Mouse (Mus musculus): ENCODE data around the gene Nfia. TPM values are rescaled to one million over a fixed set of nuclear protein-coding genes. Genes with fewer than 3 reads are reported as not detected.

The Nfia gene
- polyA plus RNA-seq, 1 experiment from 2014 or later, result 31.1 TPM

- Histone ChIP-seq H3K9me3 (no peaks in the 10 kb centered on the region), H3K4me2 (peak overlapping the region; percentile 27; the same call in 1 of the 2 replicates), H3K4me3 (no peak overlapping the region), H3K36me3 (peaks cover 10% of the 10 kb centered on the region), H3K27ac (replicated peaks) (peak overlapping the region; percentile 80), H3K4me1 (peaks cover 65% of the 10 kb centered on the region), H3K9ac (no peak overlapping the region), H3K27me3 (replicated peaks) (no peaks in the 10 kb centered on the region)
- ATAC-seq (ENCODE audit: extremely low read depth, insufficient number of reproducible peaks, low FRiP score, low TSS enrichment), result no peak
- whole genome bisulfite sequencing, result 24% methylated on average over 4 of the region's 4 CpGs
Measured at GRCm38 (mm10) chr4:98108676-98109016, 336.1 kb downstream of the Nfia start.

- H3K9ac ChIP-seq, result peak overlapping the region; percentile 66
- WGBS, result 11% methylated on average over 7 of the region's 7 CpGs
Measured at GRCm38 (mm10) chr4:98109064-98109463, 336.5 kb downstream of the Nfia start.

DNA sequence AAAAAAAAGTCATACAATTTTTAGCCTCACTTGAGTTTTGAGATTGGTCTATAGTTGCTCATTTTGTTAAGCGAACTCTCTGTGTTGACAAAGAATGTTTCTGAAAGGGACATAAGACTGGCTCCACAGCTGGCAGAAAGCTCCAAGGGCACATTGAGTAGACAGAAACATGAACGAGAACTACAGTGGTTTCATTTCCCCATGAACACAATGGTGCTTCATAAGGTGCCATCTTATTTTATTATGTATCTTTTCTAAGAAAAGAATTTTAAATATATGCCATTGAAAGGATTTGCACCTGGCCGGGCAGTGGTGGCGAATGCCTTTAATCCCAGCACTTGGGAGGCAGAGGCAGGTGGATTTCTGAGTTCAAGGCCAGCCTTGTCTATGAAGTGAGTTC is 337.4 kb downstream of the Nfia start:
- WGBS, result 79% methylated on average over 4 of the region's 4 CpGs
- Histone ChIP-seq H3K27me3 (replicated peaks) (no peaks in the 10 kb centered on the region), H3K4me1 (peaks cover 57% of the 10 kb centered on the region), H3K4me2 (no peak overlapping the region), H3K9me3 (no peaks in the 10 kb centered on the region), H3K4me3 (no peak overlapping the region), H3K9ac (no peak overlapping the region), H3K36me3 (peaks cover 11% of the 10 kb centered on the region), H3K27ac (replicated peaks) (peak overlapping the region; percentile 80)
- ATAC-seq (ENCODE audit: extremely low read depth, insufficient number of reproducible peaks, low FRiP score, low TSS enrichment), result no peak

More at GRCm38 (mm10) chr4:98109064-98109463, 336.5 kb downstream of the Nfia start:
- Histone ChIP-seq H3K36me3 (peaks cover 10% of the 10 kb centered on the region), H3K27me3 (replicated peaks) (no peaks in the 10 kb centered on the region), H3K27ac (replicated peaks) (peak overlapping the region; percentile 80), H3K4me1 (peaks cover 66% of the 10 kb centered on the region), H3K9me3 (no peaks in the 10 kb centered on the region), H3K4me2 (no peak overlapping the region), H3K4me3 (no peak overlapping the region)
- ATAC-seq (ENCODE audit: extremely low read depth, insufficient number of reproducible peaks, low FRiP score, low TSS enrichment), result no peak

DNA sequence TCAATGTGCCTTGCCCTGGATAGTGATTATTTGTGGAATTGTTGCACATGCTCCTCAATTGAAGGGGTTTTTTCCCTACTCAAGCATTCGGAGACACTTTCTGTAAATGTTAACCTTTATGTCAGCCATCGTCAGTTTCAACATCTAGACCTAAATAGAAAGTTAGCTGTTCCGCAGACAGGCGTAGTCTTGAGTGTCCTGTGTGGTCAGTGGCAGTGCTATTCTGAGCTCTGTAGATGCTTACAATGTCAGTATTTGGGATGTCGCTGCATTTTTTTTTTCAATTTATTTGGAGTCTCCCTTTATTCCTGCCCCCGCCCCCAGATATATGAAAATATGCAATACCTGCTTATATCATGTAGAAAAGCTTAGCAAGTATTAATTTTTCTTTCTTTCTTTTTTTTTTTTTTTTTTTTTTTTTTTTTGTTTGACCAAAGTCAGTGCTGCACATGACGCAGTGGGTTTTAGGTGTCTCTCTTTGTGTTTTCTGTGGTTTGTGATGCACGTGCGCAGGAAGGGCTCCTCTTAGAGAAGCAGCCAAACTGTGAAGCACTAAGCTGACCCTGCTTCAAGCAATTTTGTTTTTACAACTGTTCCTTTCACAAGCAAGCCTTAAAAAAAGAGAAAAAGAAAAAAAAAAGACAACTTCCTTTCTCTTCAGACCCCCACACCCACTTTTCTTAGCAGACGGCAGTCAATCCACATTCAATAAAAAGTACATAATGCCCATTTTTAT is 340.9 kb downstream of the Nfia start:
- 0 out of 2 replicates have a peak overlapping the region, but pooled peaks have one; percentile 1 for H3K4me3 ChIP-seq
- H3K27me3 ChIP-seq (replicated peaks), result no peaks in the 10 kb centered on the region
- H3K27ac ChIP-seq (replicated peaks), result peak overlapping the region; percentile 9; the same call in 1 of the 2 replicates
- H3K9ac ChIP-seq, result no peak overlapping the region
- no peaks in the 10 kb centered on the region for H3K9me3 ChIP-seq
- peaks cover 22% of the 10 kb centered on the region for H3K4me1 ChIP-seq
- WGBS, result 56% methylated on average over 10 of the region's 10 CpGs
- peak overlapping the region; percentile 33 for H3K4me2 ChIP-seq
- H3K36me3 ChIP-seq, result peaks cover 20% of the 10 kb centered on the region
- no peak for ATAC-seq (ENCODE audit: extremely low read depth, insufficient number of reproducible peaks, low FRiP score, low TSS enrichment)

GRCm38 (mm10) chr4:98114966-98115365 is 342.4 kb downstream of the Nfia start:
- H3K4me1 ChIP-seq, result peaks cover 12% of the 10 kb centered on the region
- H3K9me3 ChIP-seq, result no peaks in the 10 kb centered on the region
- H3K4me3 ChIP-seq, result no peak overlapping the region
- H3K36me3 ChIP-seq, result peaks cover 24% of the 10 kb centered on the region
- H3K9ac ChIP-seq, result no peak overlapping the region
- H3K4me2 ChIP-seq, result no peak overlapping the region
- H3K27ac ChIP-seq (replicated peaks), result 0 out of 2 replicates have a peak overlapping the region, but pooled peaks have one; percentile 20
- WGBS, result 51% methylated on average over 2 of the region's 2 CpGs
- no peak for ATAC-seq (ENCODE audit: extremely low read depth, insufficient number of reproducible peaks, low FRiP score, low TSS enrichment)
- H3K27me3 ChIP-seq (replicated peaks), result no peaks in the 10 kb centered on the region

DNA sequence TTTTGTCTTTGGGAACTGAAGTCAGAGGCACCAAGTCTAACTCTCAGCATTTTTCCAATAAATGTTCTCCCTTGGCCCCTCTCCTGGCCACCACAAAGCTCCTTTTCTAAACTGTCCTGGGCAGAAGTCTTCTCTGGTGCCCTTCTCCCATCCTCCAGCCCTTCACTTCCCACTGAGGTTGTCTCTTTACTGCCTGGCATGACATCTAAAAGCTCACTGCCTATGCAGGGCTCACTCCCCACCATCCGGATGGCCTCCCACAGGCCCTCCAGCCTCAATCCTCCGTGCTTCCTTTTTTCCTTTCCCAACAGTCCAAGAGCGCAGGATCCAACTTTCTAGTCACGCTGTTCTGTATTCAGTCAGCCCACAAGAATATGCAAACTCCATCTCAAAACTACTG is 342.9 kb downstream of the Nfia start:
- Histone ChIP-seq H3K4me3 (no peak overlapping the region), H3K27ac (replicated peaks) (no peak overlapping the region), H3K9ac (no peak overlapping the region), H3K9me3 (no peaks in the 10 kb centered on the region), H3K27me3 (replicated peaks) (no peaks in the 10 kb centered on the region), H3K4me2 (no peak overlapping the region), H3K4me1 (peaks cover 16% of the 10 kb centered on the region), H3K36me3 (peaks cover 24% of the 10 kb centered on the region)
- no peak for ATAC-seq (ENCODE audit: extremely low read depth, insufficient number of reproducible peaks, low FRiP score, low TSS enrichment)
- 92% methylated on average over 4 of the region's 4 CpGs for WGBS

DNA sequence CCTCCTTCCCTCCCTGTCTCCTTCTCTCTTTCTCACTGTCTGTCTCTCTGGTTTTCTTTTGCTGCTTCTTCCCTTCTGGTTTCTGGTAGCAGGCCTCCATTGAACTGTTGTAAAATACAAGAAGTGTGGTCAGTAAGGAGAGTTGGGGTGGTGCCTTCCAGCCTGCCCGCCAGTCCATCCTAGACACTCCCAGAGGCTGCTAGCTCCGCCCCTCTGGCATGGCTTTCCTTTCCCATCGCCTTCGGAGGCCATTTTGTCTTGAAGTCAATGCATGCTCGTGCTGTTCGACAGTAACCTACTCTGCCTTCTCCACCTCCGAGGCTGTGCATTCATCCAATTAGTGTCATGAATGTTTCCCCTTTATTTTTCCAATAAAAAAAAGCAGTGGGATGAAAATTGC is 343.5 kb downstream of the Nfia start:
- peaks cover 22% of the 10 kb centered on the region for H3K36me3 ChIP-seq
- no peak for ATAC-seq (ENCODE audit: extremely low read depth, insufficient number of reproducible peaks, low FRiP score, low TSS enrichment)
- H3K9ac ChIP-seq, result no peak overlapping the region
- no peak overlapping the region for H3K4me3 ChIP-seq
- WGBS, result 87% methylated on average over 7 of the region's 7 CpGs
- no peak overlapping the region for H3K27ac ChIP-seq (replicated peaks)
- H3K27me3 ChIP-seq (replicated peaks), result no peaks in the 10 kb centered on the region
- H3K4me1 ChIP-seq, result peaks cover 16% of the 10 kb centered on the region
- H3K9me3 ChIP-seq, result no peaks in the 10 kb centered on the region
- H3K4me2 ChIP-seq, result no peak overlapping the region

DNA sequence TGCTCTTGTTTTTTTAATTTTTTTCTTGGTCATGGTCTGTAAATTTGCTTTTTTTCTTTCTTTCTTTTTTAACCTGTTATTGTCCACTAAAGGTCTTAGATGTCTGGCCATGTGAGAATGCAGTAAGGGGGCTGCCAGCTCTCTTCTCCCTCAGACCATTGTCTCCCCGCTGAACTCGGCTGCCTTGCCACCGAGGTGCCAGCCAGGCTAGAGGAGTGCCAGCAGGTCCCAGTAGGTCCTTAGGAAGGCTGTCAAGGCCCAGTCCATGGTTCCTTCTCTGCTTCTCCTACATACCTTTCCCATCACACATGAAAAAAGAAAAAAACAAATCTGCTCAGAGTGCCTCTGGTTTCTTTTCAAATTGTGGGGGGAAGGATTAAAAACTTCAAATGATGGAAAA is 345.6 kb downstream of the Nfia start:
- no peak overlapping the region for H3K9ac ChIP-seq
- H3K9me3 ChIP-seq, result no peaks in the 10 kb centered on the region
- no peak overlapping the region for H3K27ac ChIP-seq (replicated peaks)
- WGBS, result 59% methylated on average over 3 of the region's 3 CpGs
- H3K36me3 ChIP-seq, result peaks cover 20% of the 10 kb centered on the region
- H3K4me2 ChIP-seq, result no peak overlapping the region
- no peaks in the 10 kb centered on the region for H3K27me3 ChIP-seq (replicated peaks)
- no peak for ATAC-seq (ENCODE audit: extremely low read depth, insufficient number of reproducible peaks, low FRiP score, low TSS enrichment)
- H3K4me1 ChIP-seq, result peaks cover 12% of the 10 kb centered on the region
- no peak overlapping the region for H3K4me3 ChIP-seq

DNA sequence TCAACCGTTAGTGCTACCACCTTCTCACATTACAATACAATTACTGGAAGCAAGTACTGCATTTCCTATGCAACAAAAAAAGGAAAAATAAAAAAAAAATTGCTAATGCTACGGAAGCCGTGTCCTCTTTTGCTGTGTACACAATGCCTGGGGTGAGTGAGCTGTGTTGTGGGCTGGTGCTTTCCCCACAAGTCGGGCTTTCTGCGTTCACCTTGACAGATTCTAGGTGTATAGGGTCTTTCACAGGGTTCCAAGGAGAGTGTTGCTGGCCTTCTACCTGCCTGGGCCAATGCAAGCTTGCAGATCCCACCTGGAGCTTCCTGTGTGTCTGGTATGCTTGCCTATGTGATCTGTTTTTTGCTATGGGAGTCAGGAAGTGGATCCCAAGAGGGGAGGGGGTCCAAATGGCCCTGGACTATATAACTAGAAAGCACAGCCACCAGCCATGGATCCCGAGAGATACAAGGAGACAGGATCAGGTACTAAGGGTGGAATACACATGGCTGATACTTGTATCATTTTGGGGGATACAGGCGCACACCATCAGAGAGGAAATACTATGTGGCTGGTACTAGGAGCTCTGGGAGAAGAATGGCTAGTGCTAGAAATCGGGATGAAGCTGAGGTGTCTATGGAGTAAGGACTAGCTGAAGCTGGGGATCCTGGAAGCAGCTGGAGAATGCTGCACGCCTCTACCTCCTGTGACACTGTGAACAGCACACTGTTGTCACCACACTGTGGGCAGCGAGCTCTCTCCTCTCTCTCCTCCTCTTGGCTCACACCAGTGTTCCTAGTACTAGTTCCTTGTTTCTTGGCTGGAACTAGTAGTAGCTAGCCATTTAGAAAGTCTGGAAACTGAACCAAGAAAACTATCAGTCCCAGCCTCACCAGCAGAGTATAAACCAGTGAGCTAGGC is 346.5 kb downstream of the Nfia start:
- Histone ChIP-seq H3K4me2 (no peak overlapping the region), H3K9ac (no peak overlapping the region), H3K27ac (replicated peaks) (peak overlapping the region; percentile 39; the same call in 1 of the 2 replicates), H3K27me3 (replicated peaks) (no peaks in the 10 kb centered on the region), H3K36me3 (peaks cover 20% of the 10 kb centered on the region), H3K4me1 (peaks cover 5% of the 10 kb centered on the region; the same call in 1 of the 2 replicates), H3K9me3 (no peaks in the 10 kb centered on the region), H3K4me3 (no peak overlapping the region)
- ATAC-seq (ENCODE audit: extremely low read depth, insufficient number of reproducible peaks, low FRiP score, low TSS enrichment), result no peak
- 68% methylated on average over 10 of the region's 10 CpGs for WGBS

DNA sequence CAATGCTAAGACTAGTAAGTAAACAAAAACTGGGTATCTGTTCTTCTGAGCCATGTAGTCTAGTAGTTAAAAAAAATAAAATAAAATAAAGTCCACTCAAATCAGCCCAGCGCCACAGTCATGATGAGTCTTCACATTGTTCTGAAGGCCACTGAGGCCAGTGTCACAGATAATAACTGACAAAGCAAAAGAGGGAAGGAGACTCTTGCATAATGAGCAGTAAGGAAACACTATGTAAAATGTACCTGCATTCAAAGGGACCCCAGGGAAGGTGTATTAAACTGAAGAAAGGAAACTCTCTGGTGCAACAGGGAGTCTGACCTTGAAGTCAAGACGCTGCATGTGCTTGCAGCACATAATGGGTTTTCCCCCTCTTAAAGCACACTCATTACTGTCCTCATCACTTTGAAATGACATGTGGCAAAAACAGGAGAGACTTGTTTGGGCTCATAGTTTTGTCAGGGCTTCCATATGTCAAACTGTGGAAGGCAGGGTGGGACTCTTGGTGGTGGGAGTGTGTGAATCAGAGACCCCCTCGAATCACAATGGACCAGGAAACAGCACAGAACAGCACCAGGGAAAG is 347.5 kb downstream of the Nfia start:
- peaks cover 5% of the 10 kb centered on the region; the same call in 1 of the 2 replicates for H3K4me1 ChIP-seq
- H3K36me3 ChIP-seq, result peaks cover 17% of the 10 kb centered on the region
- H3K9me3 ChIP-seq, result no peaks in the 10 kb centered on the region
- ATAC-seq (ENCODE audit: extremely low read depth, insufficient number of reproducible peaks, low FRiP score, low TSS enrichment), result no peak
- 0 out of 2 replicates have a peak overlapping the region, but pooled peaks have one; percentile 39 for H3K27ac ChIP-seq (replicated peaks)
- H3K4me2 ChIP-seq, result no peak overlapping the region
- 68% methylated on average over 3 of the region's 3 CpGs for WGBS
- no peak overlapping the region for H3K9ac ChIP-seq
- no peak overlapping the region for H3K4me3 ChIP-seq
- no peaks in the 10 kb centered on the region for H3K27me3 ChIP-seq (replicated peaks)

- no peaks in the 10 kb centered on the region for H3K9me3 ChIP-seq
- peaks cover 5% of the 10 kb centered on the region; the same call in 1 of the 2 replicates for H3K4me1 ChIP-seq
- H3K4me2 ChIP-seq, result no peak overlapping the region
- peaks cover 16% of the 10 kb centered on the region for H3K36me3 ChIP-seq
- no peaks in the 10 kb centered on the region for H3K27me3 ChIP-seq (replicated peaks)
- H3K27ac ChIP-seq (replicated peaks), result no peak overlapping the region
- no peak overlapping the region for H3K9ac ChIP-seq
- H3K4me3 ChIP-seq, result no peak overlapping the region
- 70% methylated on average over 6 of the region's 6 CpGs for WGBS
- ATAC-seq (ENCODE audit: extremely low read depth, insufficient number of reproducible peaks, low FRiP score, low TSS enrichment), result no peak
Measured at GRCm38 (mm10) chr4:98120706-98121340, 348.3 kb downstream of the Nfia start.
